Mouse (Mus musculus) midbrain, embryonic 11.5 days (tissue): Measurements from ENCODE around the gene Serpina1c. TPM values are rescaled to one million over a fixed set of nuclear protein-coding genes. Genes with fewer than 3 reads are reported as not detected.
"Not testable (repeated sequence)": the region's sequence is repeated elsewhere in the genome, so short reads cannot be mapped to it uniquely, and the experiment has no call there.

Source experiments
- ATAC-seq: fragments of 200-750 bp; cut with Nextera tagmentation; 2 replicates; pipeline ENCODE4 v1.8.0; 2017; ENCODE audit warnings: moderate TSS enrichment, moderate library complexity; ENCODE audit not compliant: low FRiP score
- DNase-seq: peaks from one replicate; pipeline ENCODE4 v3.0.0; 2015; ENCODE audit warnings: low spot score; ENCODE audit errors: missing footprints
- H3K27ac ChIP-seq: fragments of 300-500 bp; sonication (generic); 2 replicates; pipeline ENCODE4 v1.5.1; 2014; ENCODE audit warnings: low read depth, low read length
- H3K27me3 ChIP-seq: fragments of 300-500 bp; sonication (generic); 2 replicates; pipeline ENCODE4 v1.6.1; 2014; ENCODE audit warnings: mild to moderate bottlenecking, low read length, moderate library complexity, mixed read lengths; ENCODE audit not compliant: control insufficient read depth, insufficient read depth
- H3K36me3 ChIP-seq: fragments of 300-500 bp; sonication (generic); 2 replicates; pipeline ENCODE4 v1.6.1; 2014; ENCODE audit warnings: mild to moderate bottlenecking, low read length, moderate library complexity, mixed read lengths; ENCODE audit not compliant: control insufficient read depth, insufficient read depth
- H3K4me1 ChIP-seq: fragments of 300-500 bp; sonication (generic); 2 replicates; pipeline ENCODE4 v1.6.1; 2014; ENCODE audit warnings: low read length; ENCODE audit not compliant: control insufficient read depth, insufficient read depth
- H3K4me2 ChIP-seq: fragments of 300-500 bp; sonication (generic); 2 replicates; pipeline ENCODE4 v1.6.1; 2014; ENCODE audit warnings: mild to moderate bottlenecking, moderate library complexity
- H3K4me3 ChIP-seq: fragments of 300-500 bp; sonication (generic); 2 replicates; pipeline ENCODE4 v1.5.1; 2014; ENCODE audit warnings: low read depth, low read length
- H3K9ac ChIP-seq: fragments of 300-500 bp; sonication (generic); 2 replicates; pipeline ENCODE4 v1.6.1; 2014; ENCODE audit warnings: low read length
- H3K9me3 ChIP-seq: fragments of 300-500 bp; sonication (generic); 2 replicates; pipeline ENCODE4 v1.6.1; 2016; ENCODE audit warnings: low read length; ENCODE audit not compliant: control insufficient read depth
- WGBS: fragments of 180-500 bp; shearing (Covaris S2); extraction: QIAGEN DNeasy Blood & Tissue Kit; methylation state at CpG from one replicate; pipeline ENCODE4 v1.1.7; 2014; 5-methylcytosine and 5-hydroxymethylcytosine counted together
- polyA plus RNA-seq: library from polyadenylated mRNA; unstranded; fragments of >200 nt; fragmentation: Nextera tagmentation; extraction: Ambion mirVana; gene quantifications from 2 replicates; pipeline ENCODE4 v1.2.1, GENCODE M21; 2014

The Serpina1c gene
- polyA plus RNA-seq: not detected in 2 replicates

GRCm38 (mm10) chr12:103904837-103905340 lies at the start of gene Serpina1c:
Gene Serpina1c, minus strand, starts transcription at chr12:103904887.
- H3K9me3 ChIP-seq, ATAC-seq, H3K4me1 ChIP-seq, H3K27ac ChIP-seq, H3K36me3 ChIP-seq, H3K9ac ChIP-seq, H3K4me3 ChIP-seq, H3K4me2 ChIP-seq, H3K27me3 ChIP-seq, DNase-seq: not testable (repeated sequence)
- WGBS: 84% methylated on average over 4 of the region's 4 CpGs

- H3K36me3 ChIP-seq, H3K4me2 ChIP-seq, H3K27me3 ChIP-seq, H3K4me1 ChIP-seq, ATAC-seq, H3K27ac ChIP-seq, H3K4me3 ChIP-seq, H3K9ac ChIP-seq, DNase-seq, H3K9me3 ChIP-seq: not testable (repeated sequence)
- 84% methylated on average over 3 of the region's 3 CpGs for WGBS
These were observed 48.3 kb upstream of the Serpina1c start for GRCm38 (mm10) chr12:103952972-103953371.

- no peak overlapping the region for H3K27ac ChIP-seq
- no peak overlapping the region for H3K4me2 ChIP-seq
- WGBS: 86% methylated on average over 4 of the region's 4 CpGs
- no peaks in the 10 kb centered on the region for H3K4me1 ChIP-seq
- H3K36me3 ChIP-seq: no peaks in the 10 kb centered on the region
- H3K9me3 ChIP-seq: peaks cover 3% of the 10 kb centered on the region; the same call in 1 of the 2 replicates
- no peak overlapping the region for H3K9ac ChIP-seq
- DNase-seq (no peak), ATAC-seq (no peak)
- H3K4me3 ChIP-seq: no peak overlapping the region
- no peaks in the 10 kb centered on the region for H3K27me3 ChIP-seq
These were observed 41.6 kb upstream of the Serpina1c start for GRCm38 (mm10) chr12:103946243-103946642.

GRCm38 (mm10) chr12:103909181-103909580 lies 4.5 kb upstream of the Serpina1c start:
- not testable (repeated sequence) for H3K27ac ChIP-seq, H3K4me3 ChIP-seq, DNase-seq, ATAC-seq, H3K36me3 ChIP-seq, H3K4me2 ChIP-seq, H3K4me1 ChIP-seq, H3K9me3 ChIP-seq, H3K9ac ChIP-seq, H3K27me3 ChIP-seq
- WGBS: 94% methylated on average over 11 of the region's 16 CpGs

GRCm38 (mm10) chr12:103907746-103908145 lies 3.1 kb upstream of the Serpina1c start:
- not testable (repeated sequence) for H3K9me3 ChIP-seq, H3K27ac ChIP-seq, H3K27me3 ChIP-seq, H3K4me2 ChIP-seq, DNase-seq, H3K36me3 ChIP-seq, H3K4me1 ChIP-seq, H3K9ac ChIP-seq, H3K4me3 ChIP-seq, ATAC-seq
- 36% methylated on average over 1 of the region's 1 CpGs for WGBS

GRCm38 (mm10) chr12:103901929-103902328 lies 2.8 kb downstream of the Serpina1c start:
- not testable (repeated sequence) for H3K27ac ChIP-seq, H3K4me2 ChIP-seq, H3K4me1 ChIP-seq, ATAC-seq, H3K4me3 ChIP-seq, DNase-seq, H3K36me3 ChIP-seq, H3K9me3 ChIP-seq, H3K27me3 ChIP-seq, H3K9ac ChIP-seq
- 89% methylated on average over 3 of the region's 3 CpGs for WGBS

- H3K4me1 ChIP-seq, H3K27me3 ChIP-seq, H3K4me2 ChIP-seq, H3K27ac ChIP-seq, H3K4me3 ChIP-seq, H3K9me3 ChIP-seq, DNase-seq, H3K36me3 ChIP-seq, ATAC-seq, H3K9ac ChIP-seq: not testable (repeated sequence)
- 73% methylated on average over 1 of the region's 1 CpGs for WGBS
These were observed 37.8 kb downstream of the Serpina1c start for GRCm38 (mm10) chr12:103866873-103867272.

GRCm38 (mm10) chr12:103863101-103863974 lies 41.3 kb downstream of the Serpina1c start, which contains the start of gene Serpina1a:
Gene Serpina1a, minus strand, starts transcription at chr12:103863562.
- not testable (repeated sequence) for DNase-seq, H3K4me2 ChIP-seq, H3K4me3 ChIP-seq, H3K27ac ChIP-seq, ATAC-seq, H3K9ac ChIP-seq, H3K27me3 ChIP-seq, H3K36me3 ChIP-seq, H3K9me3 ChIP-seq, H3K4me1 ChIP-seq
- 89% methylated on average over 9 of the region's 9 CpGs for WGBS

GRCm38 (mm10) chr12:103860976-103861375 lies 43.7 kb downstream of the Serpina1c start:
- H3K9me3 ChIP-seq: no peaks in the 10 kb centered on the region
- H3K27ac ChIP-seq: no peak overlapping the region

More at GRCm38 (mm10) chr12:103860976-103861375, 43.7 kb downstream of the Serpina1c start:
- H3K27me3 ChIP-seq: no peaks in the 10 kb centered on the region
- H3K9ac ChIP-seq: no peak overlapping the region
- no peaks in the 10 kb centered on the region for H3K36me3 ChIP-seq
- ATAC-seq (no peak), DNase-seq (no peak)
- H3K4me3 ChIP-seq: no peak overlapping the region
- H3K4me1 ChIP-seq: no peaks in the 10 kb centered on the region
- WGBS: 68% methylated on average over 3 of the region's 3 CpGs
- no peak overlapping the region for H3K4me2 ChIP-seq
